Mouse (Mus musculus) forebrain, embryonic 12.5 days (tissue): ENCODE measurements at regions not wholly inside any gene's neighbourhood (a gene's known extent, or its start where the extent isn't known, plus 50 kb on each side); places are given as distances from the start of the nearest gene placed in this dataset.

Experiments
- ATAC-seq: fragments of 200-750 bp; cut with Nextera tagmentation; 2 replicates; pipeline ENCODE4 v1.8.0; 2017; ENCODE audit warnings: moderate TSS enrichment; ENCODE audit not compliant: low FRiP score
- H3K27ac ChIP-seq: fragments of 300-500 bp; sonication (generic); 2 replicates; pipeline ENCODE4 v1.5.1; 2016; ENCODE audit warnings: mild to moderate bottlenecking
- H3K27me3 ChIP-seq: fragments of 300-500 bp; sonication (generic); 2 replicates; pipeline ENCODE4 v1.6.1; 2016; ENCODE audit warnings: mild to moderate bottlenecking
- H3K36me3 ChIP-seq: fragments of 300-500 bp; sonication (generic); replicated peaks from 2 replicates; pipeline ENCODE4 v1.6.1; 2016; ENCODE audit warnings: mild to moderate bottlenecking
- H3K4me1 ChIP-seq: fragments of 300-500 bp; sonication (generic); 2 replicates; pipeline ENCODE4 v1.6.1; 2016
- H3K4me2 ChIP-seq: fragments of 300-500 bp; sonication (generic); 2 replicates; pipeline ENCODE4 v1.6.1; 2016; ENCODE audit warnings: mild to moderate bottlenecking, moderate library complexity
- H3K4me3 ChIP-seq: fragments of 300-500 bp; sonication (generic); replicated peaks from 2 replicates; pipeline ENCODE4 v1.5.1; 2016; ENCODE audit warnings: mild to moderate bottlenecking
- H3K9ac ChIP-seq: fragments of 300-500 bp; sonication (generic); 2 replicates; pipeline ENCODE4 v1.6.1; 2016; ENCODE audit warnings: mild to moderate bottlenecking
- H3K9me3 ChIP-seq: fragments of 300-500 bp; sonication (generic); 2 replicates; pipeline ENCODE4 v1.6.1; 2016
- WGBS: fragments of 180-500 bp; shearing (Covaris S2); methylation state at CpG from one replicate; pipeline ENCODE4 v1.1.7; 2016; 5-methylcytosine and 5-hydroxymethylcytosine counted together

DNA sequence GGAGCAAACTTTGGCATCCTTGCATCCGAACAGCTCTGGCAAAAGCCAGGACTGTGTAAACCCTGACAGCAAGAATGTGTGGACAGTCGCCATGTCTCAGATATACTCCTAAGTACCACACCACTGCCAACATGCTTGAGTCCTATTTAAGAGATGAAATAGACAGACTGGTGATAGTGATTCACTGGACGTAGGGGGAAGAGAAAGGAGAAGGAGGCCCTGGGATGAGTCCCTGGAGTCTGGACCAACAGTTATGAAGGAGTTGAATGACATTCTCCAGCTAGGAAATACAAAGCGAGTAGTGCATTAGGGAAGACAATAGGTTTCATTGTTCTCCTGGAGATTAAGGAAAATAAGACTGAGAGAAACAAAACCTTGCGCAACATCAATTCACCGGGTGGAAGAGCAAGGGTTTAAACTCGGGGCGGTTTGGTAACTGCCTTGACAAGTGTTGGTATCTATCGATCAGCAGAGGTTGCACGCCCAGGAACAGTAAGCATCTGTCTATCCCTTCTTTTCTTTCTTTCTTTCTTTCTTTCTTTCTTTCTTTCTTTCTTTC, 54.3 kb upstream of the Nrbf2 start:
- ATAC-seq = no peak
- WGBS = 48% methylated on average over 10 of the region's 10 CpGs
- Histone ChIP-seq H3K4me2 (no peak overlapping the region), H3K36me3 (no peaks in the 10 kb centered on the region), H3K4me1 (no peaks in the 10 kb centered on the region; the same call in 1 of the 2 replicates), H3K4me3 (no peak overlapping the region), H3K9me3 (no peaks in the 10 kb centered on the region), H3K9ac (no peak overlapping the region), H3K27ac (no peak overlapping the region), H3K27me3 (no peaks in the 10 kb centered on the region)

- WGBS = 93% methylated on average over 4 of the region's 4 CpGs
Observed at GRCm38 (mm10) chr10:67344722-67345121, 59.6 kb upstream of the Nrbf2 start.

DNA sequence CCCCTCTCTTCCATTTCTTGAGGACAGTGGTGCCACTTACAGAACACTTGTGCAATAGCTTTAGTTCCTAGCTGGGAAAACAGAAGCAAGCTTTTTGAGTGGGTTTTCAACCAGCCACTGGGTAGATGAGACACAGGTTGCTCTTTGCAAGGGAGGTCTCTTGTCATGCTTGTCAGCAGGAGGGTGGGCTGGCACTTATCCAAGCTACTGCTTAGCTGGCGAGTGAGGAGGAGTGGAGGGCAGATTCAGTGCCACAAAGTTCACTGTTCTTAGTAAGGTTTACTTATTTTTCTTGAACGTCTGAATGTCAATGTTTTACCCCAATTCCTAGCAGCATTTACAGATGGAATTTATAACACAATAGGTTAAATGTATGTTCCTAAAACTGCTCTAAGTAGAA, 65.9 kb upstream of the Nrbf2 start:
- 64% methylated on average over 2 of the region's 2 CpGs for WGBS
- Histone ChIP-seq H3K9me3 (no peaks in the 10 kb centered on the region), H3K27me3 (no peaks in the 10 kb centered on the region), H3K4me1 (no peaks in the 10 kb centered on the region), H3K27ac (no peak overlapping the region), H3K4me3 (no peak overlapping the region), H3K36me3 (no peaks in the 10 kb centered on the region), H3K9ac (no peak overlapping the region), H3K4me2 (no peak overlapping the region)
- no peak for ATAC-seq

More at GRCm38 (mm10) chr10:67344722-67345121, 59.6 kb upstream of the Nrbf2 start:
- Histone ChIP-seq H3K4me1 (no peaks in the 10 kb centered on the region), H3K4me3 (no peak overlapping the region), H3K9me3 (no peaks in the 10 kb centered on the region), H3K4me2 (no peak overlapping the region), H3K9ac (no peak overlapping the region), H3K27ac (no peak overlapping the region), H3K36me3 (no peaks in the 10 kb centered on the region), H3K27me3 (no peaks in the 10 kb centered on the region)
- no peak for ATAC-seq

GRCm38 (mm10) chr10:67360793-67361192, 75.7 kb upstream of the Nrbf2 start:
- Histone ChIP-seq H3K27me3 (no peaks in the 10 kb centered on the region), H3K36me3 (no peaks in the 10 kb centered on the region), H3K4me2 (no peak overlapping the region), H3K9me3 (no peaks in the 10 kb centered on the region), H3K4me1 (no peaks in the 10 kb centered on the region), H3K9ac (no peak overlapping the region), H3K4me3 (no peak overlapping the region), H3K27ac (no peak overlapping the region)
- WGBS = 73% methylated on average over 8 of the region's 8 CpGs
- no peak for ATAC-seq

DNA sequence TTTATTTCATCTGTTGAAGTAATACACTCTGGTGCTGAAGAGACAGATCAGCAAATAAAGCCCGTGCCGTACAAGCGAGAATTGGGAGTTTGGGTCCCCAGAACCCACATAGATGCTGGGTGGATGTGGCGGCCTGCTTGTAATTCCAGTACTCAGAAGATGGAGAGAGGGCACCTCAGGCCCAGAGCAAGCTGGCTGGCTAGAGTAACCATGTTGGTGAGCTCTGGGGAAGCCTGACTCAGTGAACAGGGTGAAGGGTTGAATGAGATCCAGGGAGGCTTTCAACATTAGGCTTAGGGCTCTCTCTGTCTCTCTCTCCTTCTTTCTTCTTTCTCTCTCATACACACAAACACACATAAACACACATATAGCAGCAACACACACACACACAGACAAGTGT, 76.2 kb upstream of the Nrbf2 start:
- Histone ChIP-seq H3K4me3 (no peak overlapping the region), H3K27me3 (no peaks in the 10 kb centered on the region), H3K36me3 (no peaks in the 10 kb centered on the region), H3K4me2 (no peak overlapping the region), H3K27ac (no peak overlapping the region), H3K9ac (no peak overlapping the region), H3K9me3 (no peaks in the 10 kb centered on the region), H3K4me1 (no peaks in the 10 kb centered on the region)
- WGBS = 90% methylated on average over 4 of the region's 4 CpGs
- no peak for ATAC-seq

- no peaks in the 10 kb centered on the region for H3K9me3 ChIP-seq
- WGBS = 88% methylated on average over 3 of the region's 3 CpGs
- no peak overlapping the region for H3K9ac ChIP-seq
- H3K4me2 ChIP-seq = no peak overlapping the region
- no peak for ATAC-seq
- H3K4me1 ChIP-seq = no peaks in the 10 kb centered on the region
- H3K4me3 ChIP-seq = no peak overlapping the region
- no peaks in the 10 kb centered on the region for H3K27me3 ChIP-seq
- no peak overlapping the region for H3K27ac ChIP-seq
- no peaks in the 10 kb centered on the region for H3K36me3 ChIP-seq
Observed at GRCm38 (mm10) chr10:67364595-67364994, 79.5 kb upstream of the Nrbf2 start.

DNA sequence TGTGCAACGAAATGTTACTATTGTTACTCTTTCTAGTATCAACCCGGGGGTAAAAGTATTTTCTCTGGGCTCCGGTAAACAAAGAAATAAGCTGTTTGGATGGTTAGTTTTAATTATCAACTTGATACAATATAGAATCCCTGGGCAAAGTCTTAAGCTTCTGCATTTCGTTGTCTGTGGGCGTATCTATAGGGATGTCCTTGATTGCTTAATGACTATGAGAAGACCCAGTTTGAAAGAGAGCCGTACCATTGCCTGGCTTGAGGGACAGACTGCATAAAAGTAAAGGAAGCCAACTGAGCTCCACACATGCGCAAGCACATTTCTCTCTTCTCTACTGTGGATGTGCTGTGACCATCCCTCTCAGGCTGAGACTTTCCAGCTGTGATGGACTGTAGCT, 80.1 kb upstream of the Nrbf2 start:
- Histone ChIP-seq H3K4me2 (no peak overlapping the region), H3K9ac (no peak overlapping the region), H3K27ac (no peak overlapping the region), H3K9me3 (no peaks in the 10 kb centered on the region), H3K4me1 (no peaks in the 10 kb centered on the region), H3K27me3 (no peaks in the 10 kb centered on the region), H3K4me3 (no peak overlapping the region), H3K36me3 (no peaks in the 10 kb centered on the region)
- 91% methylated on average over 7 of the region's 7 CpGs for WGBS
- no peak for ATAC-seq

- peaks cover 3% of the 10 kb centered on the region; the same call in 1 of the 2 replicates for H3K4me1 ChIP-seq
- H3K4me3 ChIP-seq = no peak overlapping the region
- H3K36me3 ChIP-seq = no peaks in the 10 kb centered on the region
- H3K9ac ChIP-seq = no peak overlapping the region
- ATAC-seq = no peak
- no peak overlapping the region for H3K27ac ChIP-seq
- no peaks in the 10 kb centered on the region for H3K9me3 ChIP-seq
- WGBS = 39% methylated on average over 13 of the region's 13 CpGs
- H3K27me3 ChIP-seq = no peaks in the 10 kb centered on the region
- no peak overlapping the region; the same call in 1 of the 2 replicates for H3K4me2 ChIP-seq
Observed at GRCm38 (mm10) chr10:67372569-67373161, 87.6 kb upstream of the Nrbf2 start.

GRCm38 (mm10) chr10:67376638-67377037, 91.5 kb upstream of the Nrbf2 start:
- Histone ChIP-seq H3K4me1 (peaks cover 3% of the 10 kb centered on the region; the same call in 1 of the 2 replicates), H3K4me2 (no peak overlapping the region), H3K27me3 (no peaks in the 10 kb centered on the region), H3K27ac (no peak overlapping the region), H3K4me3 (no peak overlapping the region), H3K9me3 (no peaks in the 10 kb centered on the region), H3K36me3 (no peaks in the 10 kb centered on the region), H3K9ac (no peak overlapping the region)
- ATAC-seq = no peak
- 93% methylated on average over 5 of the region's 5 CpGs for WGBS

GRCm38 (mm10) chr10:67377643-67378223, 92.6 kb upstream of the Nrbf2 start:
- no peak overlapping the region for H3K4me2 ChIP-seq
- H3K4me3 ChIP-seq = no peak overlapping the region

DNA sequence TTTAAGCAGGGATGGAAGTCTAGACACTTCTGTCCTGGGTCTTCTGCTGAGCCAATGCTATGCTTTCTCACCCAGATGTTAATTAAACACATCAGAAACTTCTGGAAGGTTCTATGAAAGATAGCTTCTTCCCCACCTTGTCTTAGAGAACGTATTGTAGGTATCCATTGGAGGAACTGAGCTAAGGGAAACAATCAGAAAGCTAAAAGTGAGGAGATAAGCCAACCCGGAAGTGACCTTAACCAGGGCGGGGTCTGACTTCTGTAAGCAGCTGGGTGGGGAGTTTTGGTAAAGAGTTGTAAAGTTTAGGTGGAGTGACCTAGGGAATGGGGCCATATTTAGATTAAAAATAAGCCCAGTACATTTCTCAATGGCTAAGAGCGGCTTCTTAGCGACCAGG, 95.1 kb upstream of the Nrbf2 start:
- Histone ChIP-seq H3K9ac (no peak overlapping the region), H3K27ac (no peak overlapping the region), H3K4me3 (no peak overlapping the region), H3K9me3 (no peaks in the 10 kb centered on the region), H3K27me3 (no peaks in the 10 kb centered on the region), H3K36me3 (no peaks in the 10 kb centered on the region), H3K4me1 (peaks cover 3% of the 10 kb centered on the region; the same call in 1 of the 2 replicates), H3K4me2 (no peak overlapping the region)
- ATAC-seq = no peak
- 93% methylated on average over 5 of the region's 5 CpGs for WGBS

More at GRCm38 (mm10) chr10:67377643-67378223, 92.6 kb upstream of the Nrbf2 start:
- H3K27ac ChIP-seq = no peak overlapping the region
- 81% methylated on average over 17 of the region's 17 CpGs for WGBS
- no peak for ATAC-seq
- H3K9me3 ChIP-seq = no peaks in the 10 kb centered on the region
- no peaks in the 10 kb centered on the region for H3K27me3 ChIP-seq
- H3K4me1 ChIP-seq = peaks cover 3% of the 10 kb centered on the region; the same call in 1 of the 2 replicates
- H3K9ac ChIP-seq = no peak overlapping the region
- H3K36me3 ChIP-seq = no peaks in the 10 kb centered on the region

- ATAC-seq = no peak
- Histone ChIP-seq H3K4me3 (no peak overlapping the region), H3K4me2 (no peak overlapping the region), H3K9ac (no peak overlapping the region), H3K9me3 (no peaks in the 10 kb centered on the region), H3K27me3 (no peaks in the 10 kb centered on the region), H3K27ac (no peak overlapping the region), H3K4me1 (no peaks in the 10 kb centered on the region; the same call in 1 of the 2 replicates), H3K36me3 (no peaks in the 10 kb centered on the region)
- WGBS = 60% methylated on average over 4 of the region's 4 CpGs
Observed at GRCm38 (mm10) chr10:67383352-67383751, 98.2 kb upstream of the Nrbf2 start.
